Mouse (Mus musculus) layer of hippocampus, adult 2 months (tissue): ENCODE measurements at regions not wholly inside any gene's neighbourhood (a gene's known extent, or its start where the extent isn't known, plus 50 kb on each side); places are given as distances from the start of the nearest gene placed in this dataset.

Experiments used
- DNase-seq, 2 experiments: peaks; one replicate each; pipeline ENCODE4 v3.0.0; 2022; ENCODE audit warnings: low spot score in 2 of 2
- H3K27ac ChIP-seq: fragments of 200-600 bp; 2 replicates; pipeline ENCODE4 v1.8.1; 2022
- H3K4me3 ChIP-seq: fragments of 200-600 bp; 2 replicates; pipeline ENCODE4 v1.8.1; 2022; ENCODE audit warnings: mild to moderate bottlenecking
- CTCF ChIP-seq: fragments of 200-600 bp; conservative IDR thresholded peaks from 2 replicates; pipeline ENCODE4 v1.8.1; 2022; ENCODE audit warnings: antibody characterized with exemption, mild to moderate bottlenecking, moderate library complexity

- no peak for TF ChIP-seq CTCF
- Histone ChIP-seq H3K4me3 (no peak overlapping the region), H3K27ac (no peak overlapping the region)
- no peak for DNase-seq
Measured at GRCm38 (mm10) chr15:62145643-62146285, 1223.0 kb upstream of the A1bg start.

GRCm38 (mm10) chr15:62144776-62145564, 1222.2 kb upstream of the A1bg start:
- TF ChIP-seq CTCF: no peak
- no peak overlapping the region for H3K27ac ChIP-seq
- DNase-seq: no peak
- H3K4me3 ChIP-seq: no peak overlapping the region

GRCm38 (mm10) chr15:62139859-62140258, 1217.0 kb upstream of the A1bg start:
- no peak for DNase-seq
- H3K27ac ChIP-seq: no peak overlapping the region
- no peak overlapping the region for H3K4me3 ChIP-seq
- no peak for TF ChIP-seq CTCF

- DNase-seq: no peak
- Histone ChIP-seq H3K4me3 (no peak overlapping the region), H3K27ac (no peak overlapping the region)
- TF ChIP-seq CTCF: no peak
Measured at GRCm38 (mm10) chr15:62139192-62139591, 1216.4 kb upstream of the A1bg start.

GRCm38 (mm10) chr15:62138701-62139100, 1215.9 kb upstream of the A1bg start:
- no peak for TF ChIP-seq CTCF

GRCm38 (mm10) chr15:62136932-62137594, 1214.3 kb upstream of the A1bg start:
- no peak for TF ChIP-seq CTCF
- no peak for DNase-seq
- Histone ChIP-seq H3K27ac (no peak overlapping the region), H3K4me3 (peak overlapping the region; percentile 11; the same call in 1 of the 2 replicates)

More at GRCm38 (mm10) chr15:62138701-62139100, 1215.9 kb upstream of the A1bg start:
- H3K4me3 ChIP-seq: no peak overlapping the region
- H3K27ac ChIP-seq: no peak overlapping the region
- no peak for DNase-seq

GRCm38 (mm10) chr15:62134835-62135234, 1212.0 kb upstream of the A1bg start:
- Histone ChIP-seq H3K27ac (no peak overlapping the region), H3K4me3 (no peak overlapping the region)
- no peak for TF ChIP-seq CTCF
- no peak for DNase-seq

- TF ChIP-seq CTCF: no peak
- H3K27ac ChIP-seq: no peak overlapping the region
- DNase-seq: no peak
- H3K4me3 ChIP-seq: no peak overlapping the region
Measured at GRCm38 (mm10) chr15:62134308-62134707, 1211.5 kb upstream of the A1bg start.

- DNase-seq: no peak
- Histone ChIP-seq H3K27ac (no peak overlapping the region), H3K4me3 (no peak overlapping the region)
- TF ChIP-seq CTCF: no peak
Measured at GRCm38 (mm10) chr15:62132895-62133294, 1210.1 kb upstream of the A1bg start.

GRCm38 (mm10) chr15:62131686-62132085, 1208.9 kb upstream of the A1bg start:
- H3K27ac ChIP-seq: no peak overlapping the region
- DNase-seq: no peak
- no peak overlapping the region for H3K4me3 ChIP-seq
- TF ChIP-seq CTCF: no peak

- TF ChIP-seq CTCF: no peak
- DNase-seq: no peak
- Histone ChIP-seq H3K4me3 (no peak overlapping the region), H3K27ac (no peak overlapping the region)
Measured at GRCm38 (mm10) chr15:62130530-62130929, 1207.7 kb upstream of the A1bg start.

GRCm38 (mm10) chr15:62128546-62129212, 1205.9 kb upstream of the A1bg start:
- Histone ChIP-seq H3K4me3 (no peak overlapping the region), H3K27ac (no peak overlapping the region)
- no peak for TF ChIP-seq CTCF
- DNase-seq: no peak
